Mouse (Mus musculus) ES-Bruce4 (cell line): Measurements from ENCODE around the gene AC134908.4.

Experiments used
- CTCF ChIP-seq: IDR thresholded peaks from one replicate; pipeline ENCODE4 v1.8.1; 2011; ENCODE audit warnings: low read depth, low read length
- EP300 ChIP-seq: IDR thresholded peaks from 2 replicates; pipeline ENCODE4 v1.6.1; 2011; ENCODE audit warnings: low read depth, low read length; ENCODE audit not compliant: insufficient read depth

GRCm38 (mm10) chr17:25827546-25828222 is 32.2 kb upstream of the AC134908.4 start:
- no peak for TF ChIP-seq CTCF
- TF ChIP-seq EP300: no peak
